Mouse (Mus musculus): ENCODE data around the gene Rgs3.

Gene Rgs3

GRCm38 (mm10) chr4:62603607-62604006 is 44.0 kb downstream of the Rgs3 start:
- ATAC-seq (ENCODE audit: insufficient number of reproducible peaks, low FRiP score, low TSS enrichment) = no peak

- ATAC-seq (ENCODE audit: insufficient number of reproducible peaks, low FRiP score, low TSS enrichment) = no peak
These were observed 44.4 kb downstream of the Rgs3 start for GRCm38 (mm10) chr4:62604094-62604493.

- ATAC-seq (ENCODE audit: insufficient number of reproducible peaks, low FRiP score, low TSS enrichment) = peak; percentile 62
These were observed 46.4 kb downstream of the Rgs3 start for GRCm38 (mm10) chr4:62605856-62606541.

GRCm38 (mm10) chr4:62606542-62606882 is 46.9 kb downstream of the Rgs3 start:
- no peak for ATAC-seq (ENCODE audit: insufficient number of reproducible peaks, low FRiP score, low TSS enrichment)

- ATAC-seq (ENCODE audit: insufficient number of reproducible peaks, low FRiP score, low TSS enrichment) = no peak
These were observed 47.3 kb downstream of the Rgs3 start for GRCm38 (mm10) chr4:62606905-62607304.

GRCm38 (mm10) chr4:62607345-62607744 is 47.7 kb downstream of the Rgs3 start:
- ATAC-seq (ENCODE audit: insufficient number of reproducible peaks, low FRiP score, low TSS enrichment) = no peak

GRCm38 (mm10) chr4:62607805-62608204 is 48.2 kb downstream of the Rgs3 start:
- ATAC-seq (ENCODE audit: insufficient number of reproducible peaks, low FRiP score, low TSS enrichment) = no peak

- ATAC-seq (ENCODE audit: insufficient number of reproducible peaks, low FRiP score, low TSS enrichment) = no peak
These were observed 49.7 kb downstream of the Rgs3 start for GRCm38 (mm10) chr4:62609333-62609732.

- ATAC-seq (ENCODE audit: insufficient number of reproducible peaks, low FRiP score, low TSS enrichment) = no peak
These were observed 50.6 kb downstream of the Rgs3 start for GRCm38 (mm10) chr4:62610142-62610675.

- peak; percentile 87 for ATAC-seq (ENCODE audit: insufficient number of reproducible peaks, low FRiP score, low TSS enrichment)
These were observed 53.2 kb downstream of the Rgs3 start for GRCm38 (mm10) chr4:62612601-62613501.

GRCm38 (mm10) chr4:62613646-62614365 is 54.2 kb downstream of the Rgs3 start:
- ATAC-seq (ENCODE audit: insufficient number of reproducible peaks, low FRiP score, low TSS enrichment) = no peak

- ATAC-seq (ENCODE audit: insufficient number of reproducible peaks, low FRiP score, low TSS enrichment) = no peak
These were observed 58.3 kb downstream of the Rgs3 start for GRCm38 (mm10) chr4:62617856-62618440.

GRCm38 (mm10) chr4:62619232-62619964 is 59.8 kb downstream of the Rgs3 start:
- no peak for ATAC-seq (ENCODE audit: insufficient number of reproducible peaks, low FRiP score, low TSS enrichment)

GRCm38 (mm10) chr4:62619965-62620244 is 60.3 kb downstream of the Rgs3 start:
- ATAC-seq (ENCODE audit: insufficient number of reproducible peaks, low FRiP score, low TSS enrichment) = no peak

- ATAC-seq (ENCODE audit: insufficient number of reproducible peaks, low FRiP score, low TSS enrichment) = no peak
These were observed 61.5 kb downstream of the Rgs3 start for GRCm38 (mm10) chr4:62621151-62621550.

GRCm38 (mm10) chr4:62621880-62622675 is 62.4 kb downstream of the Rgs3 start:
- ATAC-seq (ENCODE audit: insufficient number of reproducible peaks, low FRiP score, low TSS enrichment) = no peak

- no peak for ATAC-seq (ENCODE audit: insufficient number of reproducible peaks, low FRiP score, low TSS enrichment)
These were observed 63.8 kb downstream of the Rgs3 start for GRCm38 (mm10) chr4:62623251-62624015.

GRCm38 (mm10) chr4:62624679-62625450 is 65.2 kb downstream of the Rgs3 start:
- ATAC-seq (ENCODE audit: insufficient number of reproducible peaks, low FRiP score, low TSS enrichment) = no peak

All from cerebellum, adult (tissue).